Mouse (Mus musculus) bone marrow macrophage, adult 2 months (primary cell): ENCODE measurements at regions not wholly inside any gene's neighbourhood (a gene's known extent, or its start where the extent isn't known, plus 50 kb on each side); places are given as distances from the start of the nearest gene placed in this dataset.

ENCODE experiments used
- CTCF ChIP-seq: IDR thresholded peaks from 2 replicates; pipeline ENCODE4 v1.5.1; 2012; ENCODE audit warnings: low read depth, mild to moderate bottlenecking, low read length, moderate library complexity
- POLR2A ChIP-seq: IDR thresholded peaks from 2 replicates; pipeline ENCODE4 v1.6.1; 2012; ENCODE audit warnings: mild to moderate bottlenecking, low read depth, low read length, borderline replicate concordance

DNA sequence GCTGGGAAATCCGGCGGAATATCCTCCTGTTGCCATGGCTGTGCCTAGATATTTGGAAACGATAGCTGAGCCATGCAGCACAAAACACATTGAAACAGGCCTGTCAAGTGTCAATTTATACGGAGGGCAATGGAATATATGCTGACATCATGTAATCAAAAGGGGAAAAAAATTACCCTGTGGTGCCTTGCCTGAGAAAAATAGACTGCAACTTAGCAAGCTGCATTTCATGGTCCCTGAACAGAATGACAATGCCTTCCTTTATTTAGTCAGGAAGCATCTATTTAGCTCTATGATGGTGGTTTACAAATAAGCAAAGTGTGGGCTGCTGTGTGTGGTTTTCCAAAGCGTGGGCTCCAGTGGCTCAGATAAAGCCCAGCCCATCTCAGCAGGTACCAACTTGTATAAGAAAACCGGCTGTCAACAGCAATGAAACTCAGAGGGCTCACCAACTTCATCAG lies 887.4 kb downstream of the Slc4a3 start:
- TF ChIP-seq POLR2A (no peak), CTCF (no peak)
